Mouse (Mus musculus): ENCODE data around the gene Lenep. TPM values are rescaled to one million over a fixed set of nuclear protein-coding genes. Genes with fewer than 3 reads are reported as not detected.
A peak's percentile ranks its signal among the peaks of the same experiment; 100 is the strongest.

The Lenep gene
- polyA plus RNA-seq, 1 experiment = 4.0 TPM

DNA sequence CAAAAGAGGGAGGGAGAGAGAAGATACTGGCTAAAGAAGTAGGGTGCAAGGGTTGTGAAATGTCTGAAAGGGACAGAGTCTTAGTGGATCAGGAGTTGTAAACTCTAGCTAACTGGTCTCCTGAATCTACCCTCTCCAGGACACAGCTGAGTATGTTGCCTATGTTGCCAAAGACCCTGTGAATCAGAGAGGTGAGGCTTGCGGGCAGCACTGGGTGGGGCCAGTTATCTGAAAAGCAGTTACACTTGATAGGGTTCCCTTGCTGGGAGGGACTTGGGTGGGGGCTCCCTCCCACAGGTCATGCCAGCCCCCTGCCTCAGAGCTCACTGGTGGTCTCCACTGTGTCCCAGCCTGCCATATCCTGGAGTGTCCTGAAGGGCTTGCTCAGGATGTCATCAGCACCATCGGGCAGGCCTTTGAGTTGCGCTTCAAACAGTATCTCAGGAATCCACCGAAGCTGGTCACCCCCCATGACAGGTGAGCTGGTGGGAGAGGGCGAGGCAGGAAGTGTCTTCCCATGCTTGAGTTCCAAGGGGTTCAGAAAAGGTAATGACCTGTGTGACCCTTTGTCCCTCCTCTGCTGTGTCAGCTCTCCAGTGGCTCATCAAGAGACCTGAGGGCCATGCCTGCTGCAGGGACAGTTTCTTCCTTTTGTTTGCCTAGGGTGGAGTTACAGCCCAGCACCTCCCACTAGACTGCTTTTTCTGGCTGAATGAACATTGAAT, 22.0 kb upstream of the Lenep start:
- H3K27me3 ChIP-seq (ENCODE audit: control insufficient read depth, insufficient read depth, low read length) = no peaks in the 10 kb centered on the region
- 0 out of 2 replicates have a peak, but pooled peaks cover 7% of the 10 kb centered on the region for H3K4me1 ChIP-seq (ENCODE audit: control insufficient read depth, insufficient read depth, low read length)
- TF ChIP-seq POLR2A (IDR thresholded peaks at IDR 0.05; ENCODE audit: borderline replicate concordance, insufficient read depth, low read length) (no peak), CTCF (IDR thresholded peaks at IDR 0.05; ENCODE audit: borderline replicate concordance, insufficient read depth, low read depth, low read length) (no peak)
- no peak for DNase-seq
- no peak overlapping the region for H3K27ac ChIP-seq (ENCODE audit: insufficient read depth, low read length)
- no peak overlapping the region for H3K4me3 ChIP-seq (replicated peaks; ENCODE audit: insufficient read depth, low read depth, low read length)
- WGBS = 93% methylated on average over 5 of the region's 5 CpGs

DNA sequence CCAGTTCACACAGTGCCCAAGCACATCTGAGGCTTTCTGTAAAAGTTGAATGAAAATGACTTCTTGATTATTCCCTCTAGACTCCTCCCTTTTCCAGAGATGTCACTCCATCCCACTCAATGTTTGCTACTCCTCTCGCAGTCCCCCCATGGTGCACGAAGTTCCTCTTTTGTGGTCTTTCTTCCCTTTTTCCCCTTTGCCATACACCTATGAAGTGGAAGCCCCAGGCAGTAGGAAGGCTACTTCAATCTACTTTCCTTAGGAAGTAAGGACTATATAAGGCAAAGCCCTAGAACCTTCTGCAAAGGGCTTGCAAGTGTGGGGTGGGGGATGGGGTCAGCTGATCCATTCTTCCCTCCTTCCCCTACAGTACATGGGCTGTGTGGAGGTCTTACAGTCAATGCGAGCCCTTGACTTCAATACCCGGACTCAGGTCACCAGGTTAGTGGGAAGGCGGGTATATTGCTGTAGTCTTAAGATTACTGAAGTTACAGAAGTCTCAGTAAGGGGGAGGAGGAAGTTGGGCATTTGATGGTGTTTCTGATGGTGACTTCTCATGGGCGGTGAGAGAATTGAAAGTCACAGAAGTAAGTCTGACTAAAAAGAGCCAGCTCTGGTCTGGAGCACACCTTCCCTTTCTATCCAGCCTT, 20.1 kb upstream of the Lenep start:
- Histone ChIP-seq H3K27me3 (ENCODE audit: control insufficient read depth, insufficient read depth, low read length) (no peaks in the 10 kb centered on the region), H3K27ac (ENCODE audit: insufficient read depth, low read length) (no peak overlapping the region), H3K4me3 (replicated peaks; ENCODE audit: insufficient read depth, low read depth, low read length) (no peak overlapping the region), H3K4me1 (ENCODE audit: control insufficient read depth, insufficient read depth, low read length) (0 out of 2 replicates have a peak, but pooled peaks cover 7% of the 10 kb centered on the region)
- WGBS = 82% methylated on average over 6 of the region's 6 CpGs
- DNase-seq = no peak
- TF ChIP-seq POLR2A (IDR thresholded peaks at IDR 0.05; ENCODE audit: borderline replicate concordance, insufficient read depth, low read length) (no peak), CTCF (IDR thresholded peaks at IDR 0.05; ENCODE audit: borderline replicate concordance, insufficient read depth, low read depth, low read length) (no peak)

DNA sequence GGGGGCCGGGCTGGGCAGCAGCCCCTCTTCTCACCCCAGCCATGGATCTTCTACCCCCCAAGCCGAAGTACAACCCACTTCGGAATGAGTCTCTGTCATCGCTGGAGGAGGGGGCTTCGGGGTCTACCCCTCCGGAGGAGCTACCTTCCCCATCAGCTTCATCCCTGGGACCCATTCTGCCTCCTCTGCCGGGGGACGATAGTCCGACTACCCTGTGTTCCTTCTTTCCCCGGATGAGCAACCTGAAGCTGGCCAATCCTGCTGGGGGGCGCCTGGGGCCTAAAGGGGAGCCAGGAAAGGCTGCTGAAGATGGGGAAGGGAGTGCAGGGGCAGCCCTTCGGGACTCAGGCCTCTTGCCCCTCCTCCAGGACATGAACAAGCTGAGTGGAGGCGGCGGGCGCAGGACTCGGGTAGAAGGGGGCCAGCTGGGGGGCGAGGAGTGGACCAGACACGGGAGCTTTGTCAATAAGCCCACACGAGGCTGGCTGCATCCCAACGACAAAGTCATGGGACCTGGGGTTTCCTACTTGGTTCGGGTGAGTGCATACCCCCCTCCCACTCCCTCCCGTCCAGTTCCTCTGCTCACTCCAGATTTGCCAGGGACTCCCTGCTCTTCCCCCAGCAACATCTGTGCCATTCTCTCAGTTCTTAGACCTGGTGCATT, 19.3 kb upstream of the Lenep start:
- Histone ChIP-seq H3K4me3 (replicated peaks; ENCODE audit: insufficient read depth, low read depth, low read length) (peak overlapping the region; percentile 37), H3K27me3 (ENCODE audit: control insufficient read depth, insufficient read depth, low read length) (no peaks in the 10 kb centered on the region), H3K4me1 (ENCODE audit: control insufficient read depth, insufficient read depth, low read length) (0 out of 2 replicates have a peak, but pooled peaks cover 7% of the 10 kb centered on the region), H3K27ac (ENCODE audit: insufficient read depth, low read length) (no peak overlapping the region)
- no peak for TF ChIP-seq POLR2A (IDR thresholded peaks at IDR 0.05; ENCODE audit: borderline replicate concordance, insufficient read depth, low read length)
- no peak for DNase-seq
- WGBS = 17% methylated on average over 22 of the region's 22 CpGs

DNA sequence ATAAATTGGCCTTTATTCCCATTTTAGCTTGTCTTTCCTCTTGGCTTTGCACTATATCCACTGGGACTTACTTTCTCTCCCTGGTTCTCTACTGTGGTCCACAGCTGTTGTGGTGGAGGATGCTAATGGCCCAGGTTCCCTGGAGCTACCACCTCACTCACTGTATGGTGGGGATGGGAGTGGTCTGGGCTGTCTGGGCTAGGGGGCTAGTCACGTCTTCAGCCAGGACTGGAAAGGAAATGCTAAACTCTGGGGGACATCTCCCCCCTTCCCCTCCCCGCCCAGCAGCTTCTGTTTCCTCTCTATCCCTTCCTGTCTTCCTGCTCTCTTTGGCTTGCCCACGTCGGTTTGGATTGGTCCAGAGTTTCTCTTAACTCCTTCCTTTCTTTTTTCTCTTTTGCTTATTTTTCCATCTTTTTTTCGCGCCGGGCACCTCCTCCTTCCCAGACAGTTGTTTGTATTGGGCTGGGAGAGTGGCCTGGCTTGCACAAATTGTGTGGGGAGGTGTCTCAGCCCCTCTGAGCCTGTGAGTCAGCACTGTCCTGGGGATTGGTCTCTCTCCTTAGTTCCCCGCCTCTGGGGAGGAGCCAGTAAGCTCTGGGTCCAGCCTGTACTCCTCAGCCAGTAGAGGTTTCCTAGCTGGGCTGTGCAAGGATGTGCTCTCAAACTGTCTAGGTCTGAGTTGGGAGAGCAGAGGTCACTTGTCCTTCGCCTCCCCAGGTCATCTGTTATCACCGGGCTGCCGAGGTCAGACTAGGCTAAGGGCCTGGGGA, 18.6 kb upstream of the Lenep start:
- peak; percentile 57 to 69 for DNase-seq
- TF ChIP-seq POLR2A (IDR thresholded peaks at IDR 0.05; ENCODE audit: borderline replicate concordance, insufficient read depth, low read length) = peak; percentile 34; the same call in 1 of the 2 replicates
- TF ChIP-seq CTCF (IDR thresholded peaks at IDR 0.05; ENCODE audit: borderline replicate concordance, insufficient read depth, low read depth, low read length) = no peak
- whole genome bisulfite sequencing = 12% methylated on average over 11 of the region's 11 CpGs
- no peak overlapping the region for H3K27ac ChIP-seq (ENCODE audit: insufficient read depth, low read length)
- H3K4me3 ChIP-seq (replicated peaks; ENCODE audit: insufficient read depth, low read depth, low read length) = peak overlapping the region; percentile 28
- no peaks in the 10 kb centered on the region for H3K27me3 ChIP-seq (ENCODE audit: control insufficient read depth, insufficient read depth, low read length)
- 0 out of 2 replicates have a peak, but pooled peaks cover 7% of the 10 kb centered on the region for H3K4me1 ChIP-seq (ENCODE audit: control insufficient read depth, insufficient read depth, low read length)

DNA sequence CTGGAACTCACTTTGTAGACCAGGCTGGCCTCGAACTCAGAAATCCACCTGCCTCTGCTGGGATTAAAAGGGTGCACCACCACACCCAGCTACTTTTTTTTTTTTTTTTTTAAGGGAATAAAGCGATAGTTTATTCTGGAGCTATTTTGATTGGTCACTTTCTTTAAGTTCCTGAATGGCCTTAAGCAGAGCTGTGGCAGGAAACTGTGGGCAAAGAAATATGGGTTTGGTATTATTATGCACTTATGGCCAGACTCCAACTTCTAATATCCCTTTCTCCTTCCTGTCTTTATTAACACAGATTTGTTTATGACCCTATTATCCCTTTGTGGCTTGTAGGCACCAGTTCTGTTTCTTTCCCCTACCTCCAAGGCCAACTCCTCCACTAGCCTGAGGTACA, 17.8 kb upstream of the Lenep start:
- WGBS = 83% methylated on average over 2 of the region's 2 CpGs
- no peak for DNase-seq
- no peak for TF ChIP-seq POLR2A (IDR thresholded peaks at IDR 0.05; ENCODE audit: borderline replicate concordance, insufficient read depth, low read length)
- TF ChIP-seq CTCF (IDR thresholded peaks at IDR 0.05; ENCODE audit: borderline replicate concordance, insufficient read depth, low read depth, low read length) = no peak
- Histone ChIP-seq H3K4me1 (ENCODE audit: control insufficient read depth, insufficient read depth, low read length) (0 out of 2 replicates have a peak, but pooled peaks cover 7% of the 10 kb centered on the region), H3K4me3 (replicated peaks; ENCODE audit: insufficient read depth, low read depth, low read length) (no peak overlapping the region), H3K27me3 (ENCODE audit: control insufficient read depth, insufficient read depth, low read length) (no peaks in the 10 kb centered on the region), H3K27ac (ENCODE audit: insufficient read depth, low read length) (no peak overlapping the region)

DNA sequence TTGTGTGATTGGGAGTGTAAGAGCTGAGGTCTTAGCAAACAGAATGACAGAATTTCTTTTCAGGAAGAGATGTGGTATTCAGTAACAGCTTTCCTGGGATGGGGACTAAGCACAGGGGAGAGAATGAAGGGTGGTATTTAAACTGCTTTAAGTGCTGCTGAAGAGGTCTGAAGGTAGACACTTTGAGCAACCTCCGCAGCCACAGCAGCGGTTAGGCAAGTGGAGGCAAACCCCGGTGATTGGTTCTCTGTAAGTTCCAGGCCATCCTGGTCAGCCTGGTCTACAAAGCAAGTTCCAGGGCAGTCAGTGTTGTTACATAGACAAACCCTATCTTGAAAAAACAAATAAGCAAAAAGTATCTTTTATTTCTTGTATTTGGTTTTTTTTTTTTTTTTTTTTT, 17.4 kb upstream of the Lenep start:
- Histone ChIP-seq H3K4me1 (ENCODE audit: control insufficient read depth, insufficient read depth, low read length) (0 out of 2 replicates have a peak, but pooled peaks cover 7% of the 10 kb centered on the region), H3K27ac (ENCODE audit: insufficient read depth, low read length) (no peak overlapping the region), H3K4me3 (replicated peaks; ENCODE audit: insufficient read depth, low read depth, low read length) (no peak overlapping the region), H3K27me3 (ENCODE audit: control insufficient read depth, insufficient read depth, low read length) (no peaks in the 10 kb centered on the region)
- WGBS = 71% methylated on average over 3 of the region's 3 CpGs
- no peak for DNase-seq
- TF ChIP-seq POLR2A (IDR thresholded peaks at IDR 0.05; ENCODE audit: borderline replicate concordance, insufficient read depth, low read length) (no peak), CTCF (IDR thresholded peaks at IDR 0.05; ENCODE audit: borderline replicate concordance, insufficient read depth, low read depth, low read length) (no peak)

DNA sequence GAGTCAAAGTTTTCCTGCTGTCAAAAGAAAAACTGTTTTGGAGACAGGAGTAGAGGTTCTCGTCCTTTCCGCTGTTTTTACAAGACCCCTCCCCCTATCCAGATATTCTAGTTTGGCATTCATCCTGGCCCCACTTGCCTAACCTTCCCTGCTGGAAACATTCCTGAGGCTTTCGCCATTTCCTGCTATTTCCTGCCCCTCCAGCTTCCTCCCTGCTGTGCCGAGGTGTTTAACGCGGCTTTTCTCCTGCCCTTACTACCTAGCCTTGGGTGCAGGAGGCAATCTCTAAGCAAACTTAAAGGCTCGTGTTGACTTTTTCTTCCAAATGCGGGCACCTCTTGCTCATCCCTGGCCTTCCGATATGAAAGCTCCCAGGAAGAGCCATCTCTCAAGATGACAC, 17.0 kb upstream of the Lenep start:
- TF ChIP-seq POLR2A (IDR thresholded peaks at IDR 0.05; ENCODE audit: borderline replicate concordance, insufficient read depth, low read length) (no peak), CTCF (IDR thresholded peaks at IDR 0.05; ENCODE audit: borderline replicate concordance, insufficient read depth, low read depth, low read length) (no peak)
- 10% methylated on average over 9 of the region's 9 CpGs for WGBS
- Histone ChIP-seq H3K4me1 (ENCODE audit: control insufficient read depth, insufficient read depth, low read length) (0 out of 2 replicates have a peak, but pooled peaks cover 7% of the 10 kb centered on the region), H3K4me3 (replicated peaks; ENCODE audit: insufficient read depth, low read depth, low read length) (no peak overlapping the region), H3K27ac (ENCODE audit: insufficient read depth, low read length) (0 out of 2 replicates have a peak overlapping the region, but pooled peaks have one; percentile 11), H3K27me3 (ENCODE audit: control insufficient read depth, insufficient read depth, low read length) (no peaks in the 10 kb centered on the region)
- no peak for DNase-seq

Data from cerebellum, adult 2 months (tissue).